Mouse (Mus musculus): Measurements from ENCODE around the gene Htr2a.

Gene Htr2a

DNA sequence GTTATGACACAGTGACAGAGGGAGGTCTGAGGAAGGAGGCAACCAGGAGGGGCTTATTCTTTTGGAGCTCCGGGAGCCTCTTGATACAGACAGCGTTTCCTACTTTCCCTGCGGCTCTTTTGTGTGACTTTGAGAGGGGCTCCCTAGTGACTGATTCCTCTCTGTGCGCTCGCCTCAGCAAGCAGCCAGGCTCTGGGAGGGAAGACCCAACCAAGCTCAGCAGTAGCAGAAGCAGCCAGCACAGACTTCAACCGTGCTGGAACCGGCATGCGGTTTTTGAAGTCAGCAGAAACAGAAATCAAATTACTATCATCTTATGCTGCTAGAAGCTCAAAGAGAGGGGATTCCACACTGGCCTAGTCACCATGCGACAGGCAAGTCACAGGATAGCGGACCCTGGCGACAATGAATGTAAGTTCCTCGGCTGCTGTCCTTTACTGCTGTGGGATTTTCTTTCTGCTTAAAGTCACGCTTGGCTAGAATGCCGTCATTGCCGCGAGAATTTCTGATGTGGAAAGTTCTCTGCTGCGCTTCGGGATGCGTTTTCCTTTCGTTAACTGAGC, at the start of gene Htr2a:
Htr2a (plus strand) TSS at position 22 of the 563 bp plus-strand sequence.
- peak; percentile 36 to 60 for DNase-seq

DNA sequence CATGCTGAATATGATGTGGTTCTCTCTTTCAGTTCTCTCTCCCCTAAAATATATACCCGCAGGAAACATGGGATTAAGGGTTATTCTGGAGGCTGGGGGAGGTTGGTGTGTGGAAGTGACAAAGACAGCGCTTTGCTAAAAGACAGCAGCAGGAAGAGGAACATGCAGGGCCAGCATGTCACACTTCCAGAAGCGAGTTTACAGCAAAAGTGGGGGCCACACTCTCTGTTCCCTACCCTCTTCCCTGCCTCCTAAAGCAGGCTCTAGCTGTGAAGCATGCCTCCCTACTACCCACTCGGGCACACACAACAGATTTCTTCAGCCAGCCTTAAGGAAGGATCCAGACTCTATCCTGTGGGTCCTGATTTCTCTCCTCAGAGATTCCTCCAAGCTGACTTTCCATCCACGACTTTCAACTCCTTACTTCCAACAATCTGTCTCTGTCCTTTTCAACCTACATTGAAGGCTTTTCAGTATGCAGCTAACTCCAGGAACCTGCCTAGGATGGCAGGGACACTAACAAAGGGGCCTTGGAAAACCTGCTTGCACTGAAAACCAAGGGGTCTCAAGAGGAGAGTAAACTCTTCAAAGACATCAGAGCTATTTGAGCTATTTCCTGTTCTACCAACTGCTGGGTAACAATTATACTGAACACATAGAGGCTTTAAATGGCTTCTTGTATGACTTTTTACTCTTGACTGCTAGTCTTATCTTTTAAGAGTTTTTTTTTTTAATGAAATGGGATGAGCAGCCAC, 39.1 kb upstream of the Htr2a start:
- no peak for DNase-seq

DNA sequence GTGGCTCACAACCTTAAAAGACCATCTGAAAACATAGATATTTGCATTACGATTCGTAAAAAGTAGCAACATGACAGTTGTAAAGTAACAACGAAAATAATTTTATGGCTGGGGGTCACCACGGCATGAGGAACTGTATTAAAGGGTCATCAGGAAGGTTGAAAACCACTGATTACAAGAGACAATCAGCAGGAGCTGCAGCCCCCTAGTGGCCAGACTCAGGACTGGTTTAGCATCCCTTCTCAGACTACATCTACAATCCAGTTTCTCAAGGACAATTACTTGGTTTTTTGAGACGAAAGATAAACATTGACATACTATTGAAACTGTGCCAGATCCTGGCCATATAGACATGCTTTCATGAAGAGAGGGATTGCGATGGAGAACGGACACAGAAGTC, 38.1 kb upstream of the Htr2a start:
- peak; percentile 79 to 82 for DNase-seq

DNA sequence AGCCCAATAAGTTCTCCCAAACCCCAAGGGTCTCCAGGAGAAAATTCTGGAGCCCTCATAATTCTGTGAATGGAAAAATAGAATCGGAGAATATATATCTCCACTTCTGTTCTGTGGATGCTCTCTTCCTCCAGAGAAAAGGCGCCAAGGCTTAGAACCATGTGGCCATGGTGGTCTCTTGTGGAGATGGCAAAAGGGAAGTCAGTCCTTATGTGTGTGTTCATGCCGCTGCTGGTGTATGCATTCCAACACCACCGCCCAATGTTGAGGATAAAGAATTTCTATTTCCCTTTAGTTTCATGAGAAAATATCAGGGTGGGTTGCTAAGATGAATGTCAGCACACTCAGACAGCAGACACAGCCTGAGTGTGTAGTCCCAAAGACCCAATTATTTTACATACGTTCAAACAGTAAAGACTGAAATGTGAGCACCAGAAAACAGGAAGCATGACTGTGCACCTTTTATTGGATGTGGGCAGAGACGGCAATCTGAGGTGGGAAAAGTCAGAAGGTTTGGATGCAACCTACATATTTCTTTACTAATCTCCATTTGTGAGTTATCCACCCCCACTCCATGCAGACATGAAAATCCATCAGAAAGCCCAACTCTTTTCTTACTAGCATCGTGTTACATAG, 37.4 kb upstream of the Htr2a start:
- DNase-seq, result no peak

DNA sequence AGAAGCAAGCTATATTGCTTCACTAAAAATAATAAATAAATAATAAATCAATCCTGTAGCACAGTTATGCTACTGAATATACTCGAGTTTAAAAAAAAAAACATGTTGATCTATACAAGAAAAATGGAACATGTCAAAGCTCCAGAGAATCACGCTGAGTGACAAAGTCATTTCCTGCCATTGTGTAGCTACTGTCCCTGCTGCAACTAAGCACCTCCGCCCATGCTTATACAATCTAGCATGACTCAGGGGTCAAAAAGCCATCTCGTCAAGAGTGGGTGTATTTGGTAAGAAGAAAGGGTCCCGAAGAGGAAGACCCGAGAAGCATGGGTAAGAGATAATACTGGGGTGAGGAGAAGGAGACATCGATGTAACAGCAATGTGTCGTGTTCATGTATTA, 29.3 kb upstream of the Htr2a start:
- no peak for DNase-seq

DNA sequence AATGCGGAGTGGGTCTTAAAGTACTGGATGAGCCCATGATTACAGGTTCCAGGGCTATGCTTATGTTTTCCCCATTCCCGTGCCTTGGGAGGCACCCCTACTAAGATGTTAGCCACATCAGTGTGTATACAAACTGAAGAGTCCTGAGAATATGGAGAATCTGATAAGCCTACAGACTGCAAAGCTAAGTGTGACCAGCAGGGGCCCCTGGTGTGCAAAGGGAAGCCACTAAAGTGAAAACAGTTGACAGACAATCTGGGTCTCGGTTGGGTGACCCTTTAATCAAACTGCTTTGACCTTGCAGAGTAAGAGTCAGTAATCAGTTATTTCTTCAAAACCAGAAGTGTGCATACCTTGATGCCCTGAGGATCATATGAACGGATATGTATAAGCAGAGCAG, 21.8 kb upstream of the Htr2a start:
- DNase-seq, result peak; percentile 30 to 35

DNA sequence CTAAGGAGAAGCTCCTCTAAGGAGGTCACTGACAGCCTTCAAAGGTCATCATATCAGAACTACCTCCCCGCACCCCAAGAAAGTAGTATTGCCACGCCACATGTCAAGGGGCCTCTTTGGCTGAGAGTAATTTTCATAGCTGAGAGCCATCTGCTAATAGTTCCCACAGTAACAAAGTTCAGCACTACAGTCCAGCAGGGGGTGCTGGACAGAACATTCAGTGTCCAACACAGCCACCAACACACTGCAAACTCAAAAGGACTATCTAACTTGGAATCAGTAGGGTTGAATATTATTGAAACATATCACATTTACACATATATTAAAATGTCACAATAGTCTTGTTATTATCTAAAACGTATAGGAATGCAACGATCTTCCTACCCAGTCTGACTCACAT, 2.6 kb upstream of the Htr2a start:
- peak in 1 of 2 experiments; percentile 23 for DNase-seq

DNA sequence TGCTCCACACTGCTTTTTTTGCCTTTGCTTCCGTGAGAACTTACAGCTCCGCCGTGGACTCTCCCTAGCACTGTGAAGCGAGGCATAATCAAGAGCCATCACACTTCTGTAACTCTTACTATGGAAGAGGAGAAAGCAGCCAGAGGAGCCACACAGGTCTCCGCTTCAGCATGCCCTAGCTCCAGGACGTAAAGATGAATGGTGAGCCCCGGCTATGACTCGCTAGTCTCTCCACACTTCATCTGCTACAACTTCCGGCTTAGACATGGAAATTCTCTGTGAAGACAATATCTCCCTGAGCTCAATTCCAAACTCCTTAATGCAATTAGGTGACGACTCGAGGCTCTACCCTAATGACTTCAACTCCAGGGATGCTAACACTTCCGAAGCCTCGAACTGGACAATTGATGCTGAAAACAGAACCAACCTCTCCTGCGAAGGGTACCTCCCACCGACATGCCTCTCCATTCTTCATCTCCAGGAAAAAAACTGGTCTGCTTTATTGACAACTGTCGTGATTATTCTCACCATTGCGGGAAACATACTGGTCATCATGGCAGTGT, 1.1 kb downstream of the Htr2a start:
- peak in 1 of 2 experiments; percentile 21 for DNase-seq

DNA sequence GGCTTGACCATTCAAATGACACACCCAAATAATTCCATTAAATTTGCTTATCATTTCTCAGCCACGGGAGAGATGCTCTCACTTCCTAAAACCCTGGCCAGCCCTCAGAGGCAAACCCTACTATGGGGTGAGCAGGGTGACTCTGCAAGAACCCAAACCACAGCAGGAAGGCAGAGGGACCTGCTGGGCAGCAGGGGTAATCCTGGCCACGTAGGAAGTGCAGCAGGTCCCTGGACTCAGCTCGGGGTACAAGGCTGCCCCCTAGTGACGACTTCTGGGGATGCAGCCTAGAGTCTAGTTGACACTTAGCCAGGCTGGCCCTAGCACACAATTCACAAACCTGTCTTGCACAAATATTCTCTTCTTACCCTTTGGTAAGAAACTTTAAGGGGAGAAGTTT, 2.7 kb downstream of the Htr2a start:
- peak; percentile 91 to 92 for DNase-seq

DNA sequence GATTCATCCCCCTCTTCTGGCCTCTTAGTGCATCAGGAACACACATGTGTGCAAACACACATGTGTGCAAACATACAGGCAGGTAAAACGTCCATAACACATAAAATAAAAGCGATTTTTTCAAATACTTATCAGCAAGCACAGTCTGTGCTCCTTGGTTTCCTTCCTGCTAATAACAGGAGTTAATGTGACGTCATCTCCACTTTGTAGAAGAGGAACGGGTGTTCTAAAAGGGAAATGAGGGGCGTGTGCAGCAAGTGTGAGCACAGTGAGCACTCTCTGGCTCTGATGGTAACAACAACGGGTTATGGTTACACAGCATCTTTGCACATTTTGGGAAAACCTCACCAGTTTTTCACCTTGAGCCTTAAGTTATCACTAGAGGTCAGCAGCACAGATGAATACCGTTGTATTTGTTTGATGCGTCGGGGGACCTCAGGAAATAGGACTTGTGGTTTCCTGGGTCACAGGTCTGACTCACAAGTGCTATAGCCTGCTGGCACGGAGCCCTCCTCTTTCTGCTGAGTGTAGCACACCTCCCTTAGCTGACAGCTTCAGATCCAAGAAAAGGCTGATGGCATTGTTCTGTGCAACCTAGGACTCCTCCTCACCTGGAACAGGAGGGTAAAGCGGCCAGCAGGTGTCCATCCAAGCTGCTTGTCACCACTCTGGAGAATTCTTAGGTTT, 5.6 kb downstream of the Htr2a start:
- DNase-seq, result peak in 1 of 2 experiments; percentile 14

DNA sequence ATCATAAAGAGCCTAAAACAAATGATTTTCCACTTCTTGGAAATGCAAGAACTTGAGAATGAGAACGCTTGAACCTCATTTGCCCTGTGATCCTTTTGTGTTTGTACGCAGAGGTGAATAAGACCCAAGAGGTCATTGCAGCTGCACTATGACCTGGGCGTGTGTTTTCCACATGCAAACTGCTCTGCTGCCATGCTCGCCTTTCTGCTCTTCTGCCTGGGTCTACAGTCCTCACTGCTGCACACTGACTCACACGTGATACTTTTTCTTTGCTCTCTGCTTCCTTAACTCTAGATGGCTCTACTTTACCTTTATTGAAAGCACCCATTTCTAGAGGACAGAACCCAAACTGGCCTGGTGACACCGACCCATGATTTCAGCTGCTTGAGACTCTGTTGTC, 9.4 kb downstream of the Htr2a start:
- DNase-seq, result no peak

DNA sequence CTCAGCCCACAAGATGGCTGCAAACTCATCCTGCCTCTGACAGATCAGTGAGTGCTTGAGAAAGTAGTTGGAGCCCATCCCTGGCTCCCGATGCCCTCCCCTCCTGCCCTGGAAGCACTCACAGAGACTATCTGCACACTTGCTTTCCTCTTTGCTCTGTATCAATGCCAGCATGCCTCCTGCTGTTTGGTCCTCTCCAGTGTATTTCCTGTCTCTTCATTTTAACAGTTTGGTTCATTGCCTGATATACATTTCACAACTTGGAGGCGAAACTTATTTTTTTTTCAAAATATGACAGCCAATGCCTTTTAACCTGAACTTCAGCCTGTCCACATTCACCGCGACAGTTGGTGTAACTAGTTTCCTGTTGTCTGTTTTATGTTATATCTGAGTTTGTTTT, 11.0 kb downstream of the Htr2a start:
- no peak for DNase-seq

DNA sequence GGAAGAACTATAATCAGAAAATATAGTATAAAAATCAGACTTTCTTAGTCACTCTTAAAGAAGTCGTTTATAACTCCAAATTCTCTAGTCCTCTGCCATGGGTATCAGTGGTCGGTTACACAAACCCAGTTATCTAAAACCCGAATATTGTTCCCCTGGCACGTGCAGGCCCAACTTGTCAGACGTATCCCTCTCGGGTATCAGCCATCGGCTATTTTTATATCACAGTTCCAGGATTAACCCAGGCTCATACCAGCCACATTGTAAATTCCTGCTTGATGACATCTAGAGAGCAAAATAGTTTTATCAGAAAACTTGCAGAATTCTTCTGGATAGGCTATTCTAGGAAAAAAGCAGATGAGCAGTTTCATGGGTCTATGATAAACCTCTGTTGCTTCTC, 16.6 kb downstream of the Htr2a start:
- DNase-seq, result no peak

DNA sequence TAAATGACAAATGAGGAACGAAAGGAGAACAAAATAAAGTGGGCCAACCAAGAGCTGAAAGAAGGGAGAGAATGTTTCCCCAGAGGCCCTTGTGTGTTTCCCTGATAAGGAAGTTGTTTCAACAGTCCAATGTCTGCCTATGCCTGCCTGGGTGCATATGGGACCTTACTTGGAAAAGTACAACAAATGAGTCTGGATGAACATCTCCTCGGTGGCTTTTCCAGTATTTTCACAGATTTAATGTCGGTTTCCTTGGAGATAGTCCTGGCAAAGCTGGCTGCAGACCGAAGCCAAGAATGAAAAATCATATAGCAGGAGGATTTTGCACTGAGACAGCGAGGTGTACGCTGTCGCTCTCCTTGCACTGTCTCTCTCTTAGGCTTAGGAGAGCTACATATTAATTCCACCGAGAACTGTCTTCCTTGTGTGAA, 18.8 kb downstream of the Htr2a start:
- DNase-seq, result no peak

DNA sequence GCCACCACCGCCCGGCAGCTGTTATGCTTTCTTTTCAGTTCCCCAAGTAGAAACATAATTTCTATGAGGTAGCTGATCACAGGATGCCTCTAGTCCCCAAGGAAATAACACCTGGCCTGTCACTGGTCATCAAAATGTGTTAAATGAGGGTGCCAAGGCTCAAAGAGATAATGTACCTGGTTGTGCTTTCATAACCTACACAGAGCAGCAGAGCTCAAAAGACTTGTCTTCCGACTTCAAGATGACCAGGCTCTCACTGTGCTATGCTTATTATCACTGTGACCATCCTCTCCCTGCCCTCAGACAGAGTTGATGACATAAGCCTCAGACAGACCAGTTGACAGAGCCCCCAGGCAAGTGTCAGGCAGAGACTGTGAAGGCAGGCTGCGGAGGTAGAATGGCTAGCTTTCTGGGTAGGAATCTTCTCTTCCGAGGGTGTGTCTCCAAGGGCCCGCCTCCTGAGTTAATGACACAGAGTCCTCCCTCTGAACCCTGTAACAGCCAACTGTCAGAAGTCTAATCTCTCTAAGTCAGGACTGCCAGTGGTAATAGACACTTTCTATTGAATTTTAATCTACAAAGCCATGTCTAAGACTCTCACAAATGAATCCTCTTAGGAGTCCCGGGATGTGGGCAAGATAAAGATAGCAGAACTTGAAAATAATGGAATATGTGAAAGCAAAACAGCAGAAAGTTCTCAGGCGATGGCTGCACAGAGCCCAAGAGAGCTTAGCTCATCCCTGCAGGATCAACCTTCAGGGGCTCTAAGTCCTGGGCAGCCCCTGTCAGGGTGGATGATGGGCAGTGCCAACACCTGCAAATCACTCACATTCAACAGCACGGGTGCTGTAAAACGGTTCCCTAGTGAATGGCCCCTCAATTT, 31.7 kb downstream of the Htr2a start:
- DNase-seq, result no peak

DNA sequence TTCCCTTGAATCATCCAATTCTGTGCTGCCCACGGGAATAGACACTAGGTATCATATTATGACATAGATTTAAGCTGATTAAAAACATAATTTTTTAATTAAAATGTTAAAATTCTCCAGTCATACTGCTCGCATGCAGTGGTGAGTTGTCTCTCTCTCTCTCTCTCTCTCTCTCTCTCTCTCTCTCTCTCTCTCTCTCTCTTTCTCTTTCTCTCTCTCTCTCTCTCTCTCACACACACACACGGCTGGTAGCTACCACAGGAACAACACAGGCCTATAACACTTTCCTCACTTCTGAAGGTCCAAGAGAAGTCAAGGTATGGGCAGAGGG, 32.3 kb downstream of the Htr2a start:
- DNase-seq, result no peak

DNA sequence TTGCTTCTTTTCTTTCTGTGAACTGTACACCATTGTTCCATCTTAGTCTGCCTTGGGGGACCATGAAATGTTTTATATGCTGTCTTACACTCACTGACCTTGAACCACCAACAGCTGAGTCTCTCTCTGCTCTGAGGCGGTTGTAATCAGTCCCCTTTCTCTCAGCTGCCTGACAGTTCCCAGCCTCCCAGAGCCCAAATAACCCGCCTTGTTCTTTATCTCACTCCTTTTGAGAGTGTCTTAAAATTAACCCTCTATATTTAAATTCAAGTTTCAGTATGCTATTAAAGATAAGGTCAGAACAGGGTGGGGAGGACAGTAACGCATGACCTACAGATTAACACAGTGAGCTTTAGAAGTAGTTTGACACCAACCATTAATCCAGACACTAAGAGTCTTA, 32.9 kb downstream of the Htr2a start:
- DNase-seq, result no peak

DNA sequence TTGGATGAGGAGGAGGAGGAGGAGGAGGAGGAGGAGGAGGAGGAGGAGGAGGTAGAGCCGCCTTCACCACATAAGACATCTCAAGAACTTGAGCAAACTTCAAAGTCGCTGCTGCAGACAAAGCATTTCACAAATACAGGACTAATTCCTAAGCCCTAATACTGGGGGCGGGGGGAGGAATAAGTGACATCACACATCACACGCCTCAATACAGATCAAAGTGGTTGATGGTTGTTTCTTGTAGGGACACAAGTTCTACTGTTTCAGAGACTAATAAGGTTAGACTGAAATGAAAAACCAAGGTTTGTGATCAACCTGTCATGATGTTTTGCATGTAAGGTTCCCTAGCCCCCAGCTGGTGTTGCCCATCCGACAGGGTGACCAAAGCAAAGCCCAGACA, 39.2 kb downstream of the Htr2a start:
- DNase-seq, result no peak

DNA sequence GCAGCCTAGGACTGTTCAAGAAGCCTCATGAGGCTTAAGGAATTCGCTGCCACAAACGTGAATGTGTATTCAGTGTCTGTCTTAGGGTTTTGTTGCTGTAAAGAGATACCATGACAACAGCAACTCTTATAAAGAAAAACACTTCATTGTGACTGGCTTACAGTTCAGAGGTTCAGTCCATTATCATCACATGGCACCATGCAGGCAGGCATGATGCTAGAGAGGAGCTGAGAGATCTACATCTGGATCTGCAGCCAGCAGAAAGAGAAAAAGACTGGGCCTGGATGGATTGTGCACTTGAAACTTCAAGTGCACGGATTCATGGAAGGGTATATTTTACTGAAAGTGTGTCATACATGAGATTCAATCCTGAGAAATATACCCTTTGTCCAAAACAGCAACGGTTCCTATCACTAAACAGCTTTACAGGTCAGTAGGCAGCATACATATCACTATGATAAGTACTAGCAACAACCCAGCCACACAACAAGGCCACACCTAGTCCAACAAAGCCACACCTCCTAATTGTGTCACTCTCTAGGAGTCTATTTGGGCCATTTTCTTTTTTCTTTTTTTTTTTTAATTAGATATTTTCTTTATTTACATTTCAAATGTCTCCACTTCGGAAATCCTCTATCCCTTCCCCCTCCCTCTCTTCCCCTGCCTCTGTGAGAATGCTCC, 43.8 kb downstream of the Htr2a start:
- DNase-seq, result no peak

DNA sequence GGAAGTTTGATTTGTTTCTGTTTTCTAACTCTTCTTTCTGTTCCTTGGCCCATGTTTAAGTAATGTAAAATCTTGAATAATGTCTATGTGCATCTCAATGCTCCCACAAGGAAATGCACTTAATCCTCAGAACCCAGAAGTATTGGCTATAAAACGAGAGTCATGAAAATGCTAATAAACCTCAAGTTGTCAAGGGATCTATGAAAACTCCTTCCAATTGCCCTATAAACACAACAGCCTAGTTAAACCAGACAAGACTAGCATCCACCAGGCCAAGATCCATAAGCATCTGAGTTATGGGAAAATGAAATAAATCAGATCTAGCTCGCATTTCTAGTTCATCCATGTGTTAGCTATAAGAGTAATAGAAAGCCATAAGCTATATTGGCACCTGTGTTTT, 51.3 kb downstream of the Htr2a start:
- no peak for DNase-seq

DNA sequence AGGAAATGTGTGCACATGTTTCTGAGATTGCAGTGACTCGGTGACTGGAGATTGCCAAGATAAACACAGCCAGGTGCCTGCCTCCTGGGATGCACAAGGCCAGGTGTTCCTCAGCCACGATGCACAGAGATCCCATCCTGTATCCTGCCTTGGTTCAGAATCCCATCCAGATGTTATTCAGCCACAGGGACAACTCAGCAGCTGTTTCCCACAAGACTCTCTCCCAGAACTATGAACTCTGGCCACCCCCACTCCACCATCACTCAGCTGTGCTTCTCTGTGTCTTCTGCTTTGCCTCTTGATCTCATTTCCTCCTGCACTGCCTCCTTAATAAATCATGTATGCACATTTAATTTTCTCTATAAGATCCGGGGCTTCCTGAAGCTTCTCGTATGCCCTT, 56.1 kb downstream of the Htr2a start:
- peak; percentile 32 to 58 for DNase-seq

DNA sequence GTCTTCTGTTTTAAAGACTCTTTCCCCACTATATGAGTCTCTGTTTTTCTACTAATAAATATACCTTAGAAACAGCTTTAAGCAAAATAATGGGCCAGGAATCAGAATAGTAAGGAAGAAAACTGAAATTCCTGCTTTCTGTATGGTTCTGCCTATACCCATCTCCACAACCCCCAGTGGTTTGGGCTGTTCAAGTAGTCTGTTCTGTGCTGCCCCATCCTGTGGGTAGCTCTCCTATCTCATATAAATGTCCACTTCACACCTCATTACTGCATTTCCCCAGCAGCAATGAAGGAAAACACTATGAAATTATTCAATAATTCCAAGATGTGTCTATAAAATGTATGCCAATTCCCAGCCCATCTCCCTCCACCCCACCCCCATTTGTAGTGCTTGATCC, 56.8 kb downstream of the Htr2a start:
- no peak for DNase-seq

Data from kidney, postnatal 4 days (tissue).